Mouse (Mus musculus) neural tube, embryonic 12.5 days (tissue): ENCODE results near the gene Pde2a. TPM values are rescaled to one million over a fixed set of nuclear protein-coding genes. Genes with fewer than 3 reads are reported as not detected.

Experiments
- ATAC-seq: fragments of 200-750 bp; cut with Nextera tagmentation; 2 replicates; pipeline ENCODE4 v1.8.0; 2017; ENCODE audit warnings: low read depth, mild to moderate bottlenecking, moderate TSS enrichment, moderate library complexity; ENCODE audit not compliant: low FRiP score
- H3K27ac ChIP-seq: fragments of 300-500 bp; sonication (generic); 2 replicates; pipeline ENCODE4 v1.5.1; 2016
- H3K27me3 ChIP-seq: fragments of 300-500 bp; sonication (generic); replicated peaks from 2 replicates; pipeline ENCODE4 v1.6.1; 2016; ENCODE audit warnings: mild to moderate bottlenecking
- H3K36me3 ChIP-seq: fragments of 300-500 bp; sonication (generic); 2 replicates; pipeline ENCODE4 v1.6.1; 2016; ENCODE audit warnings: mild to moderate bottlenecking
- H3K4me1 ChIP-seq: fragments of 300-500 bp; sonication (generic); 2 replicates; pipeline ENCODE4 v1.6.1; 2016
- H3K4me2 ChIP-seq: fragments of 300-500 bp; sonication (generic); replicated peaks from 2 replicates; pipeline ENCODE4 v1.6.1; 2016; ENCODE audit warnings: mild to moderate bottlenecking
- H3K4me3 ChIP-seq: fragments of 300-500 bp; sonication (generic); 2 replicates; pipeline ENCODE4 v1.5.1; 2016
- H3K9ac ChIP-seq: fragments of 300-500 bp; sonication (generic); 2 replicates; pipeline ENCODE4 v1.6.1; 2016; ENCODE audit warnings: mild to moderate bottlenecking
- H3K9me3 ChIP-seq: fragments of 300-500 bp; sonication (generic); 2 replicates; pipeline ENCODE4 v1.6.1; 2016; ENCODE audit warnings: mild to moderate bottlenecking
- WGBS: fragments of 180-500 bp; shearing (Covaris S2); methylation state at CpG from one replicate; pipeline ENCODE4 v1.1.7; 2016; 5-methylcytosine and 5-hydroxymethylcytosine counted together
- polyA plus RNA-seq: library from polyadenylated mRNA; unstranded; fragments of >200 nt; fragmentation: Nextera tagmentation; extraction: Ambion mirVana; gene quantifications from 2 replicates; pipeline ENCODE4 v1.2.1, GENCODE M21; 2016

Pde2a gene
- polyA plus RNA-seq, 1 experiment from 2014 or later: 40.0 TPM

DNA sequence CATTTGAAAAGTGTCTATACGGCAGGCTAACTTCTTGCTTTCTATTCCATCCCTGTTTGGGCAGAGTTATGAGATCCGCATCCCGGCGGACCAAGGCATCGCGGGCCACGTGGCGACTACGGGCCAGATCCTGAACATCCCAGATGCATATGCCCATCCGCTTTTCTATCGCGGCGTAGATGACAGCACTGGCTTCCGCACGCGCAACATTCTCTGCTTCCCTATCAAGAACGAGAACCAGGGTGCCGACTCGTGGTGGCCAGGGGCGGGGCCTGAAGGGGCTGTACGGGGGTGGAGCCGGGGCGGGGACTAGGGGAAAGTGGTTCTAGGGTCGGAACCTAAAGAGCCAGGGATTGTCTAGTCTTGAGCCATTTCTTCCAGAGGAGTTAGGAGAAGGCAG is 83.0 kb downstream of the Pde2a start:
- Histone ChIP-seq H3K4me3 (no peak overlapping the region), H3K27me3 (peaks cover 25% of the 10 kb centered on the region), H3K4me2 (peak overlapping the region; percentile 57), H3K27ac (no peak overlapping the region), H3K9me3 (peaks cover 5% of the 10 kb centered on the region), H3K36me3 (no peaks in the 10 kb centered on the region), H3K9ac (peak overlapping the region; percentile 42; the same call in 1 of the 2 replicates), H3K4me1 (peaks cover 7% of the 10 kb centered on the region)
- ATAC-seq: no peak
- 8% methylated on average over 24 of the region's 24 CpGs for WGBS

DNA sequence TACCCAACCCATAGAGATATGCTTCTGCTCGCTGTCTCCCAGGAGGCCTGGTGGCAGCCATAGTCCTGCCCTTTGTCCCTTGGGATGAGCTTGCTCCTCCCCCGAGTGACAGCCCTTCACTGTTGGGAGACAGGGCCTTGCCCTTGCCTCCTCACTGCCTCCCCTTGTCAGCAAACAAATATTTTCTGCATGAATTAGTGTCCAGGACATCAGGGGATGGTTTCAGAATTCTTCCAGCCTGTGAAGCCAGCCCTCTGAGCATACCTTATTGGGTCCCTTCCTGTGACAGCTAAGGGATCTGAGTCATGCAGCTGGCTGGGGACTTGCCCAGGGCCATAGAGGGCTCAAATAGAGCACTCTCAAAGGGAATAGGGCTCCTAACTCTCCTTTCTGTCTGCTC is 87.7 kb downstream of the Pde2a start:
- no peak for ATAC-seq
- whole genome bisulfite sequencing: 57% methylated on average over 2 of the region's 2 CpGs

DNA sequence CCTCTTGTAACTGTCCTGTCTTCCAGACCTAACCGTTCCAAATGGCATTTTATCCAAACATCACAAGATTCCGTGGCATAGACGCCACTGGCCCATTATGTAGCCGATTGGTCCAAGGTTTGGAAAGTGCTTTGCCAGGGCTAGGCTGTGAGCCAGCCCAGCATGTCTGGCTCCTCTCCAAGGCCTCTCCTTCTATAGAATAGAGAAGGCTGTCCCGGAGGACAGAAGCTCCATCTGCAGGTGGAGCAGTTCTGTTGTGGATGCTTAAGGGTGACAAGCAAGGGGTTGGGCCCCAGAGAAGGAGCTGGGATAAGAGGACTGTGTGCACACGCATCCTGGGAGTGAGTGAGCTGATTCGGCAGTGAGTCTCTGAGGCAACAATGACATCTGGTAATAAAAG is 92.2 kb downstream of the Pde2a start:
- Histone ChIP-seq H3K27ac (no peak overlapping the region), H3K36me3 (no peaks in the 10 kb centered on the region), H3K4me2 (no peak overlapping the region), H3K4me1 (no peaks in the 10 kb centered on the region), H3K9ac (no peak overlapping the region), H3K27me3 (no peaks in the 10 kb centered on the region), H3K9me3 (no peaks in the 10 kb centered on the region), H3K4me3 (no peak overlapping the region)
- 69% methylated on average over 7 of the region's 7 CpGs for WGBS
- ATAC-seq: no peak

More for the DNA sequence above, 87.7 kb downstream of the Pde2a start:
- H3K4me2 ChIP-seq: no peak overlapping the region
- peaks cover 6% of the 10 kb centered on the region for H3K4me1 ChIP-seq
- no peak overlapping the region for H3K4me3 ChIP-seq
- H3K9ac ChIP-seq: no peak overlapping the region
- H3K27me3 ChIP-seq: peaks cover 14% of the 10 kb centered on the region; the same call in 1 of the 2 replicates
- no peaks in the 10 kb centered on the region for H3K9me3 ChIP-seq
- no peak overlapping the region for H3K27ac ChIP-seq
- no peaks in the 10 kb centered on the region for H3K36me3 ChIP-seq

DNA sequence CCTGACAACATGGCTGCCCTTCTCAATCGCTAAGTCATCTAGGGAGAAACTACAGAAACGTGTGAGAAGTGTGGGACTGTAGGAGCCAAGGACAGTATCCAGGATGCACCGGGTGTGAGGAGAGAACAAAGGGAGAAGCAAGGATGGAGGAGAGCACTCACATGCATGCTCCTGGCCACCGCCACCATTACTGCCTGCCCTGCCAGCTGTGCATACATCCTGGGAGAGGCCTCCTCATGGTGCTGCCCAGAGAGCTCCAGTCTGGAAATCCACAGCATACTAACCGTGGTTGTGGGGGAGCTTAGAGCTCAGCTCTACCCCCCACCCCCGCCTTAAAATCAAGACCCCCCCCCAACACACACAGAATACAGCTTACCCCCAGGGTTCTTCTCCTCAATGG is 93.3 kb downstream of the Pde2a start:
- H3K4me3 ChIP-seq: no peak overlapping the region
- 77% methylated on average over 6 of the region's 6 CpGs for whole genome bisulfite sequencing
- H3K4me2 ChIP-seq: no peak overlapping the region
- H3K27ac ChIP-seq: no peak overlapping the region
- no peaks in the 10 kb centered on the region for H3K36me3 ChIP-seq
- H3K4me1 ChIP-seq: no peaks in the 10 kb centered on the region
- no peak overlapping the region for H3K9ac ChIP-seq
- H3K9me3 ChIP-seq: no peaks in the 10 kb centered on the region
- H3K27me3 ChIP-seq: no peaks in the 10 kb centered on the region
- ATAC-seq: no peak

DNA sequence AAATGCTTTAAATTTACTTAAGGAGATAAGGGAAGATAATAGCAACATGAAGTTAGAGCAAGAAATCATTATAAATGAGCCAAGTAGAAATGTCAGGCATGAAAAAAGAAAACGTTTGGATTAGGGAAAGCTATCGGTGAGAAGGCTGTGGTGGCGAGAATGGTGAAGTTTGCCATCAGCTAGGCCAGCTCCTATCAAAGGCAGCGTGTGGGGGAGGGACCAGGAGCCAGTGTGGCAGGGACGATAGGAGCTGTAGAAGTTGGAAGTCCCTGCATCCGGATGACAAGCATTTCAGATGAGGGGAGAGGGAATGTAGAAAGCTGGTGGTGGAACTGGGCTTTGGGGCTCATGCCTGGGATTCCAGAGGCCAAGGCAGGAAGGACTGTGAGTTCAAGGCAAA is 93.8 kb downstream of the Pde2a start:
- WGBS: 55% methylated on average over 6 of the region's 6 CpGs
- H3K36me3 ChIP-seq: no peaks in the 10 kb centered on the region
- no peak for ATAC-seq
- H3K4me1 ChIP-seq: no peaks in the 10 kb centered on the region
- H3K9ac ChIP-seq: no peak overlapping the region
- H3K9me3 ChIP-seq: no peaks in the 10 kb centered on the region
- no peak overlapping the region for H3K4me3 ChIP-seq
- H3K4me2 ChIP-seq: no peak overlapping the region
- no peak overlapping the region for H3K27ac ChIP-seq
- no peaks in the 10 kb centered on the region for H3K27me3 ChIP-seq

DNA sequence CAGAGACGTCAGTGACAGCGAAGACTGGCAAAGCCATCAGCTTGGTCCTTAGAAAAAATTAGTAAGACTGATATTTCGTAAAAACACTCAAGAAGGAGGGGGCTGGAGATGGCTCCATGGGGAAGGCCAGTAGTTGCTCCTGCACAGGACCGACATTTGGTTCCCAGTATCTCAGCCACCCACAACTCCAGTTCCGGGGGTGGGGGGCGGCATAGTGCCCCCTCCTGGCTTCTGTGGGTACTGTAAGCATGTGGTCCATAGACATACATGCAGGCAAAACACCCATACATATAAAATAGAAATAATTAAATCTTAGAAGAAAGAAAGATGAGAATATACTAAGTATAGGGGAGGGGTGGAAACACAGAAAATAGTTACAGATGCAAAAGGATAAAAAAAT is 95.0 kb downstream of the Pde2a start:
- no peaks in the 10 kb centered on the region for H3K9me3 ChIP-seq
- no peak overlapping the region for H3K9ac ChIP-seq
- no peak overlapping the region for H3K4me2 ChIP-seq
- H3K36me3 ChIP-seq: no peaks in the 10 kb centered on the region
- H3K27ac ChIP-seq: no peak overlapping the region
- H3K4me3 ChIP-seq: no peak overlapping the region
- H3K27me3 ChIP-seq: no peaks in the 10 kb centered on the region
- ATAC-seq: no peak
- no peaks in the 10 kb centered on the region for H3K4me1 ChIP-seq
- WGBS: 70% methylated on average over 6 of the region's 6 CpGs

DNA sequence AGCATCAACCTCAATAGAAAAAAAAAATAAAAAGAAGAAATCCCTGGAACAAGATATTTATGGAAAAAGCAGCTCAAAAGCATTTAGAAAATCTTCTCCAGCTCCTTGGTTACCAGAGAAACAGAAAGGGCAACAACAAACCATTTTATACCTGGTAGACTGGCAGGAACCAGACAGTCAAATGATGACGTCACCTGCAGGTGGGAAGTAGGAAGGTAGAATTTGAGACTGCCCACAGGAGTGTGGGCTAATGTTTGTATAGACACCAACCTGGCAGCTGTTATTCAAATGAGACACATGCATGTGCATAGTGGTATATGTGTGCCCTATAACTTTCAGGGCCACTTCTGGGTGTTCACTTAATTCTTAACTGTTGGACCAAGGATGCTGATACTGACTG is 100.2 kb downstream of the Pde2a start:
- no peak overlapping the region for H3K4me2 ChIP-seq
- ATAC-seq: no peak
- no peak overlapping the region for H3K4me3 ChIP-seq
- 84% methylated on average over 1 of the region's 1 CpGs for WGBS
- H3K9me3 ChIP-seq: no peaks in the 10 kb centered on the region
- H3K27ac ChIP-seq: no peak overlapping the region
- no peaks in the 10 kb centered on the region for H3K4me1 ChIP-seq
- H3K36me3 ChIP-seq: no peaks in the 10 kb centered on the region
- H3K9ac ChIP-seq: no peak overlapping the region
- H3K27me3 ChIP-seq: no peaks in the 10 kb centered on the region

DNA sequence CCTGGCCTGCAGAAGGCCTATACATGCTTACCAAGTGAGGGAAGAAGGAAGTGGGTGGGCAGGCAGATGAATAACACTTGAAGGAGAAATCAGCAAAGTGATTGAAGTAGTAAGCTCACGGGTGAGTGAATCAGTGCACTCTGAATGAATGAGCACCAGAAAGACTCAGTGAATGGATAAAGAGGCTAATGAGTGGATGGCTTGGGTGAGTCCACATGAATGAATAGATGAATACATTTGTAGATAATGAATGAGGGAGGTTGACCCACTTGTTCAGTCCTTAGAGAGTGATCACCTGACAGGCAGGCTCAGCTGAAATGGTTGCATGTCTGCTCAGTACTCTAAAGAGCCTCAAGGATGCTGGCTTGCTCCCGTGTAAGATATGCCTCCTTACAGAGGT is 101.7 kb downstream of the Pde2a start:
- Histone ChIP-seq H3K36me3 (no peaks in the 10 kb centered on the region), H3K27ac (no peak overlapping the region), H3K9me3 (no peaks in the 10 kb centered on the region), H3K9ac (no peak overlapping the region), H3K4me3 (no peak overlapping the region), H3K27me3 (no peaks in the 10 kb centered on the region), H3K4me1 (no peaks in the 10 kb centered on the region), H3K4me2 (no peak overlapping the region)
- WGBS: 44% methylated on average over 2 of the region's 2 CpGs
- ATAC-seq: peak; percentile 53; the same call in 1 of the 2 replicates

DNA sequence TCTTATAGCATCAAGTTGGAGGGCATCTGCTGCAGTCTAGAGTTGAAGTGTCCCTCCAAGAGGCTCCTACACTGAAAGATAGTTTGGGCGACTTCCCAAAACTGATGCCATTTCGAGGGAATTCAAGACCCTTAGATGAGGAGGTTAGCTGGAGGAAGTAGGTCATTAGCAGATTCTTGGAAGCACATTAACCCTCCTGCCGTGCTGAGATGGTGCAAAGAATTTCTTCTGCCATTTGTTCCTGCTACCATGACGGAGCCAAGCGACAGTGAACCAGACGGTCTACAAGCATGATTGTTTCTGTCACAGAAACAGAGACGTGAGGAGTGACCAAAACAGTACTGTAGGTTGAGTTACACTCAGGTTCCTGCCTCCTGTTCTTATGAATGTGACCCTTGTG is 105.0 kb downstream of the Pde2a start:
- Histone ChIP-seq H3K27ac (no peak overlapping the region), H3K9me3 (no peaks in the 10 kb centered on the region), H3K4me2 (no peak overlapping the region), H3K4me3 (no peak overlapping the region), H3K4me1 (no peaks in the 10 kb centered on the region), H3K27me3 (no peaks in the 10 kb centered on the region), H3K36me3 (no peaks in the 10 kb centered on the region), H3K9ac (no peak overlapping the region)
- ATAC-seq: no peak
- WGBS: 78% methylated on average over 7 of the region's 7 CpGs

DNA sequence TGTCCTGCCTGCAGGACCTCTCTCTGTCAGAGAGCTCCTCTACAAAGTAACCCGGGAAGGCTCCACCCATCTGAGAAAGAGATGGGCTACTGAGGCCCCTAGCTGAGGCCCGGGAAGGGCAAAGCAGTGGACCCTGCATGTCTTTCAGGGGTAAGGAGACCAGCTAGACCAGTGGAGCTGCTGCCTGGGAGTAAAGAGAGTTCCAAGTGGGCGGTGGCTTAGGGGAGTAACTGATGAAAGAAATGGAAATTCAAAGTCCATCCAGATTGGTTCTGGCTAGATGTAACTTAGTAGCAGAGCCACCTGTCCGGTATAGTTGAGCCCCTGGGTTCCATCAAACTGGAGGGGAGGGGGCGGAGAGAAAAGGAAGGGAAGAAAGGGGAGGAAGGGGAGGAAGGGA is 112.9 kb downstream of the Pde2a start:
- no peak overlapping the region for H3K4me3 ChIP-seq
- WGBS: 28% methylated on average over 5 of the region's 5 CpGs
- no peak overlapping the region for H3K27ac ChIP-seq
- no peak overlapping the region for H3K4me2 ChIP-seq
- 0 out of 2 replicates have a peak, but pooled peaks cover 9% of the 10 kb centered on the region for H3K4me1 ChIP-seq
- no peaks in the 10 kb centered on the region for H3K27me3 ChIP-seq
- H3K9ac ChIP-seq: no peak overlapping the region
- no peaks in the 10 kb centered on the region for H3K9me3 ChIP-seq
- H3K36me3 ChIP-seq: no peaks in the 10 kb centered on the region
- ATAC-seq: no peak

DNA sequence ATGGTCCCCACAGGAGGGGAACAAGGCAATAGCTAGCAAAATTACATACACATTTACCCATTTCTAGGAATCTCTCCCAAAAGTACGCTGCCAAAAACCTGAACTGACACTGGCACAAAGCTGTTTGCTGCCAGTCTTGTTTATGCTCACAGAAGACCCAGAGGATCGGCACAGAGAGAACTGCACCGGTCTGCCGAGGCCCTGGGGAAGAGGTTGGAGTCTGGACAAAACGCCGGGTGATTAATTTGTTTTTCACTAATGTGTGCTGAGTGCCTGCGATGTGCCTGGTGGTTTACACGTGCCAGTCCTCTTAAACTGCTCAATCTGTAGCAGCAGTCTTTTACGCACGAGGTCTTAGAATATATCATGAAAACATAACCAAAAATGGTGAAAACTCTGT is 113.6 kb downstream of the Pde2a start:
- H3K4me1 ChIP-seq: 0 out of 2 replicates have a peak, but pooled peaks cover 9% of the 10 kb centered on the region
- 58% methylated on average over 10 of the region's 10 CpGs for WGBS
- H3K9ac ChIP-seq: no peak overlapping the region
- no peak for ATAC-seq
- no peak overlapping the region for H3K4me2 ChIP-seq
- H3K27ac ChIP-seq: no peak overlapping the region
- no peak overlapping the region for H3K4me3 ChIP-seq
- no peaks in the 10 kb centered on the region for H3K27me3 ChIP-seq
- no peaks in the 10 kb centered on the region for H3K36me3 ChIP-seq
- H3K9me3 ChIP-seq: no peaks in the 10 kb centered on the region

DNA sequence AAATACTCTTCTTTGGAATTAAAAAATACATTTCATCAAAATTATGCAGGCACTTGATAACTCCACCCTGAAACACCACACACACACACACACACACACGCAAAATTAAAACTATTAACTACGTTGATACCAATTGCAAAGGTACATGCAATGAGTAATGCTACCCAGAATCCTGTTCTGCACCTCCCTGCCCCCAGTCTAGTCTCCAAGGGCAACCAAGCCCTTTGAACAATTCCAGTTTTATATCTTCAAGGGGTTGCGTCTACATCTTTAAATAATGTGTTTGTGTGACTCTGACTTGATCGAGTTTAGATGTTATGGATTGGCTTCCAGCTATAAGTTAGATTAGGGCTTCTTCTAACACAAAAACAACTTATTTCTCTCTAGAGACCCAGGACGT is 114.0 kb downstream of the Pde2a start:
- H3K4me3 ChIP-seq: no peak overlapping the region
- H3K36me3 ChIP-seq: no peaks in the 10 kb centered on the region
- ATAC-seq: no peak
- H3K9me3 ChIP-seq: no peaks in the 10 kb centered on the region
- H3K4me2 ChIP-seq: no peak overlapping the region
- 0 out of 2 replicates have a peak, but pooled peaks cover 9% of the 10 kb centered on the region for H3K4me1 ChIP-seq
- no peaks in the 10 kb centered on the region for H3K27me3 ChIP-seq
- no peak overlapping the region for H3K27ac ChIP-seq
- WGBS: 73% methylated on average over 5 of the region's 5 CpGs
- H3K9ac ChIP-seq: no peak overlapping the region

DNA sequence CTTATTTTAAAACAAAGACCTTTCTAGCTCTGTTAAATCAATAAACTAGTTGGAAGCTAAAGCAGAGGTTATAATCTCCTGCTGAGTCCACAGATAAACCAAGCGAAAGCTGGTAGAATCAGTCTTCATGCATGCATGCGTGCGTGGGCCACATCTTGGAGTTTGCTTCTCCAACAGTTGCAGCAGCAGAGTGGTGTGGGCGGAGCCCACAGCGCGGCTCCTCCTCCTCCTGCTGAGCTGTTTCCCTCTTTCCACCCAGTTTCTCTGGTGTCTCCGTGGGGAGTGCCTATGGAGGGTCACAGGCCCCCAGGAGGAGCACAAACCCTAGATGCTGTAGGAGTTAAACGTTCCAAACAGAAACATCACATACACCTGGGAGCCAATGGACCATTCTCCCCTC is 116.0 kb downstream of the Pde2a start:
- H3K27ac ChIP-seq: no peak overlapping the region
- H3K4me1 ChIP-seq: 0 out of 2 replicates have a peak, but pooled peaks cover 9% of the 10 kb centered on the region
- no peak overlapping the region for H3K4me3 ChIP-seq
- no peaks in the 10 kb centered on the region for H3K9me3 ChIP-seq
- no peaks in the 10 kb centered on the region for H3K36me3 ChIP-seq
- H3K9ac ChIP-seq: no peak overlapping the region
- no peak for ATAC-seq
- no peaks in the 10 kb centered on the region for H3K27me3 ChIP-seq
- H3K4me2 ChIP-seq: no peak overlapping the region
- 50% methylated on average over 8 of the region's 8 CpGs for WGBS
